Mouse (Mus musculus) left cerebral cortex, adult 18-20 months (tissue): ENCODE data around the gene Il17f. TPM values are rescaled to one million over a fixed set of nuclear protein-coding genes. Genes with fewer than 3 reads are reported as not detected.
"Not testable (repeated sequence)": the region's sequence is repeated elsewhere in the genome, so short reads cannot be mapped to it uniquely, and the experiment has no call there.

Experiments
- DNase-seq, 2 experiments: peaks; one replicate each; pipeline ENCODE4 v3.0.0; 2021 to 2022; ENCODE audit warnings: low spot score in 2 of 2, mixed read lengths in 1 of 2
- long read RNA-seq, 2 experiments: library from polyadenylated mRNA; stranded (forward); transcript quantifications; one replicate each; pipeline ENCODE4 v2.0.0; 2021
- total RNA-seq, 2 experiments: library from RNA; stranded (reverse); gene quantifications; 2 replicates each; pipeline ENCODE4 v1.2.3; 2021

The Il17f gene
- total RNA-seq = not detected
- long read RNA-seq, experiment 1 = 0 reads
- long read RNA-seq, experiment 2 = 0 reads

DNA sequence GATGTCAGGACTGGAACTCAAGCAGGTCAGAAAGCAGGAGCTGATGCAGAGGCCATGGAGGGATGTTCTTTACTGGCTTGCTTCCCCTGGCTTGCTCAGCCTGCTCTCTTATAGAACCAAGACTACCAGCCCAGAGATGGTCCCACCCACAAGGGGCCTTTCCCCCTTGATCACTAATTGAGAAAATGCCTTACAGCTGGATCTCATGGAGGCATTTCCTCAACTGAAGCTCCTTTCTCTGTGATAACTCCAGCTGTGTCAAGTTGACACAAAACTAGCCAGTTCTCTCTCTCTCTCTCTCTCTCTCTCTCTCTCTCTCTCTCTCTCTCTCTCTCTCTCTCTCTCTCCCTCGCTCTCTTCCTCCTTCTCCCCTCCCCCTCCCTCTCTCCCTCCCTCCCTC, at the start of gene Il17f:
Gene Il17f (minus strand): TSS at position 101 of the 400 bp plus-strand sequence.
- DNase-seq = not testable (repeated sequence)

DNA sequence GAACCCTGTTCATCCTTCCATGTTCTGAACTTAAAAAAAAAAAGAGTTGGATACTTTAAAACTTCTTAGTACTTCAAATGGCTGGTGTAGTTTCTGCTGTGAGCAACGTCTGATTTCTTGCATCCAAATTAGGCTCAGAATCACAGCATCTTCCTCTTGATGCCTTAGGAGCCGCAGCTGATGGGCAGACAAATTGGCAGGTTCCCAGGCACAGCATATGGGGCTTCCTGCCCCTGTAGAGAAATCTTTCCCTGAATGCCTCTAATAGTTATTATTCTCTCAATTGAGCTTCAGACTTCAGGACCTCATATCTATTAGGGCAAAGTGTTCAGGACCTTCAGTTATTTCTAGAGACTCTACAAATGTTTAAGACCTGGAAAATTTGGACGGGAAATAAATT, 49.5 kb upstream of the Il17f start:
- DNase-seq = no peak

DNA sequence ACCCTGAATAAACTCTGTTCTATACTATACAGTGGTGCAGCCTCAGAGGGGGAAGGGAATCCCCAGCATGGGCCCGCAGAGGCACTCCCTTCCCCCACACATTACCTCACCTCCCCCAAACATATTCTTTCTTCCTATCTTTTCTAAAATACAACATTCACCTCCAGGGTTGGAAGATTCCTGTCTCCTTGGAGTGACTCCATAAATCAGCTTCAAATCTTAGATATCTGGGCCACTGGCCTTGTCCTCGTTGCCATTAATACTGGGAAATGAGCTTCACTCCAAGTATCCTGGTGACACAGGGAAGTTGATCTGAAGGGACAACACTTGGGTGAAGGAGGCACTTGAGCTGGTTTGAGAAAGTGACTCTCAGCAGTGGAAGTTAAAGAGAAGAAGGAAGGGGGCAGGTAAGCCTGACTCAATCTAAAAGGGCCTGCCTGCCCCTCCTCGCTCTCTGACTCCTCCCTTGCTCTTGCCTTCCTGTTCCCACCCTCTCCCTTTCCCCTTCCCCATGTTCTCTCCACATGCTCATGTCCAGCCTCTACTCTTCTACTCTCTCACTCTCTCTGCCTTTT, 46.2 kb upstream of the Il17f start:
- DNase-seq = no peak

DNA sequence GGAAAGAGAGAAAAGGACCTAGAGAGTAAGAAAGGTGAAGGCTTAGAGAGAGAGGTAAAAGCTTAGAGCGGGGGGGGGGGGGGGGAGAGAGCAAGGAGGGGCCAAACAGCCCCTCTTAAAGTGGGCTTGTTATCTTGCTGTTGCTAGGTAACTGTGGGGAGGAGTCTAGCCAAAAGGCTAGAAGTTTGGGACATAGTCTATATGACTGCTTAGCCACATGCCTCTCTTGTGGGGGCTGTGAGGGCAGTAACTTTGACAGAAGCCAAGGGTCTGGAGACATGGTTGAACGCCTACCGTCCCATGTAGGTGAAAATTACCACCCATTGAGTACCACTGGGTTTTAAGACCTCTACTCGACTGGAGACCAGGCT, 42.7 kb upstream of the Il17f start:
- DNase-seq = no peak

DNA sequence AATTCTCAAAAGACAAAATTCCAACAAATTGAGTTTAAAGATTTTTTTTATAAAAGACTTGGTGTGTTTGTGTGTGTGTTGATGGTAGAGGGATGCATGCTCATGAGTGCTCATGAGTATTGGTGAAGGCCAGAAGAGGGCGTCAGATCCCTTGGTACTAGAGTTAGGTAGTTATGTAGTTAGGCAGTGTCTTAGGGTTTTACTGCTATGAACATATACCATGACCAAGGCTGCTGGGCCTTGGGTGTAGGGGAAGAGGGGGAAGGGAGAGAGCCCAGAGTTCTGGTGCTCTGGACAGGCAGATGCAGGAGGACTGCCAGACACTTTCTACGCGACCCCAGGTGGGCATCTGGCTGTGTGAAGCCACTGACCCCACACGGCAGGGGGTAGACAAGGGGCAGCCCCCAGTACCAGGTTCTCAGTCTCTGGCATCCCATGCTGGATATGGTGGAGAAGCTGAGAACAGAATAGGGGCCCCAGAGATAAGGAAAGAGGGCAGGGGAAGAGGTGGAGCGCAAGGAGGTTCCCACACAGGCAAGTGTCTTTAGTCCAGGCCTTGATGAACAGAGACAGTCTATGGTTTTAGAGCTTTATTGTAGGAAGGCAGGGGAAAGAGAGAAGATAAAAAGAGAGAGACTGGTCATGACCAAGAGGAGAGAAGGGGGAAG, 42.2 kb upstream of the Il17f start:
- no peak for DNase-seq

GRCm38 (mm10) chr1:20830546-20830945, 40.1 kb upstream of the Il17f start:
- DNase-seq = no peak

DNA sequence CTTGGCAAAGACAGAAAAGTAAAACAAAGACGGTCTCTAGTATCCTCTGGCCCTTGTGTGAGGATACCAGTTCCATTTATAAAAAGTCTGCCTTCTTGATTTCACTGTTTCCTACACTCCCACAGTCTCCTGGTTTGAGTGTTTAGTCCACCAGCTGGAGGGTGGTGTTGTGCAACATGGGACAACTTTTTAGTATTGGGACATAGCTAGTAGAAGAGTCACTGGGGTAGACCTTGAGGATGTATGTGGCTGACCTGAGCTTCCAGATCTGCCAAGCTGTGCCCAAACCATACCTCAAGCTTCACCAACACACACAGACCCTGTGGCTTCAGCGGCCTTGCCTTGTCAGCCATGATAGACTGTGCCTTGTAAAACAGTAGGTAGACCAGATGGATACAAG, 37.6 kb upstream of the Il17f start:
- no peak for DNase-seq

GRCm38 (mm10) chr1:20825036-20825435, 34.6 kb upstream of the Il17f start:
- no peak for DNase-seq

DNA sequence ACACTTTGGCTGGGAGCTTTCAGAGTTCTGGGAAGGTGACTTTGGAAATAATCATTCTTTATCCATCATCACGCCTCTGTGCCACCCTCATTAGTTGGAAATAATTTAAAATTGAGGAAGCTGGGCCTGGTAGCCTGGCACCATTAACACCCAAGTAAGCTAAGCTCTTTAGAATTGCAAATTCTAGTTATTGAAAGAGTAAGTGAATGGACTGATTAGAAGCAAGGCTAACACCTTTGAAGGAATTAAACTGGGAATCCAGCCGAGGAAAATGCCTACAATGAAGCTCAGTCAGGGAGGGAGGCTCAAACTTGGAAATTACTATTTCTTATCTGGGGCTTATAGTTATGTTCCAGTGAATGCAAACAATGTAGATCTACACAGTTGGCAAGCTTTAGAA, 33.5 kb upstream of the Il17f start:
- no peak for DNase-seq

DNA sequence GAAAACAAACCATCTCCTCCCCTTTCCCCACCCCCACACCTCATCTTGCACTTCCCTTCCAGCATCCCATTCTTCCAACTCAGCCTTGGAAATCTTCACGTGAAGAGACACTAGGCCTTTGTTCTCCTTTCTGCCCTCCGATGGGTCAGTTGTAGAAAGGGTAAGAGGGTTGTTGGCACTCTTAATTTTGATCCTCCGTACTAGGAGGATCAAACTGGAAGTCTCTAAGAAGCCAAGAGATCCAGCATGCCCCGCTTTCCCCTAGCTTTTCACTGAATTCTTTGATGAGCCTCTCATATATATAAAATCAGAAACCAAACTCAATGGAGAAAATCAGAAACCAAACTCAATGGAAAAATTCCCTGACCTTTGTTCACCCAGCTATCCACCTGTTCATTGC, 33.1 kb upstream of the Il17f start:
- no peak for DNase-seq

DNA sequence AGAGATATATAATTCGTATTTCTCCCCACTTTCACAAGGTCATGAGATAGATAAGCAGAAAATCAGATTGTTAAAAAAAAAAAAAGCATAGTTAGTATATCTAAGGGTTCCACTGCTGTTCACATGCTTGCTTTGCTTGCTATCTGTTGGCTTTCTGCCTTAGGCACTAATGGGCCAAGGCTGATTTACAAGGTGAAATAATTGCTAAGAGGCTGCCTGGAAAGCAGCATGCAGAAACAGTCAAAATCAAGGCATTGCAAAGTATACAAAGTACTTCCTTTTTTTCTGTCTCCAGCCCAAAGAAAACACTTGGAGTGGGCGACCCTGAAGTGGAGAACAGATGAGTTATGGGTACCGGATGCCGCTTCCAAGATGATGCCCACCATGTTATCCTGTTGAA, 30.5 kb upstream of the Il17f start:
- no peak for DNase-seq

DNA sequence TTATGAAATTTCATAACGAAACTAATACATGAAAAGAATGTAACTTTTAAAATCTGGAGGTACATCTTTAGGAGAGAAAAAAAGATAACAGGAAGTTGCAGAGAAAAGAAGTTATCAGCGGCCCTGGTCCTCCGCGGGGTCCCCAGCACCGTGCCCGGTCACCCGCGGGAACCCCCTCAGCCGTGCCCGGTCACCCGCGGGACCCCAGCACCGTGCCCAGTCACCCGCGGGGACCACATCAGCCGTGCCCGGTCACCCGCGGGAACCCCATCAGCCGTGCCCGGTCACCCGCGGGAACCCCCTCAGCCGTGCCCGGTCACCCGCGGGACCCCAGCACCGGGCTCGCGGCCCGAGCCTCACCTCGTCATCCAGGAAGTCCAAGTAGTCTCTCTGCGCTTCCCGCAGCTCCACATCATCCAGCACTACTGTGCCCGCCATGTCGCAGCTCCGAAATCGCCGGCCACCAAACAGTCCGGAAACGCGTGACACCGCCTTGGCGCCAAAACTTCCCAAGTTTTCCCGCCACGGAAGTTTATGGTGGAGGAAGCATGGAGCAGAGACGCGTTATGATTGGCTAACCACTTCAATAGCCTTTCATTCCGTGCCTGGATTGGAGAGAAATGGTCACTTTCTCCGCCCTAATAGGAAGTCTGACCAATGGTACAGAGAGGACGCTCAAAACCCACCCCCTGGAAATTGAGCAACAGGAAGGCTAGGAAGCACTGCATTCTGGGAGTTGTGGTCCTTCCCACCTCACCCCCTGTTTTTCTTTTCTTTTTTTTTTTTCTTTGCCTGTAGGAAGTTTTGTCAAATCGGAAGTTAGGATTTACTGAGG, 29.6 kb upstream of the Il17f start, which contains the start of gene Mcm3:
Gene Mcm3 (minus strand): TSS at position 542 of the 835 bp plus-strand sequence.
- DNase-seq = peak; percentile 78 to 86

DNA sequence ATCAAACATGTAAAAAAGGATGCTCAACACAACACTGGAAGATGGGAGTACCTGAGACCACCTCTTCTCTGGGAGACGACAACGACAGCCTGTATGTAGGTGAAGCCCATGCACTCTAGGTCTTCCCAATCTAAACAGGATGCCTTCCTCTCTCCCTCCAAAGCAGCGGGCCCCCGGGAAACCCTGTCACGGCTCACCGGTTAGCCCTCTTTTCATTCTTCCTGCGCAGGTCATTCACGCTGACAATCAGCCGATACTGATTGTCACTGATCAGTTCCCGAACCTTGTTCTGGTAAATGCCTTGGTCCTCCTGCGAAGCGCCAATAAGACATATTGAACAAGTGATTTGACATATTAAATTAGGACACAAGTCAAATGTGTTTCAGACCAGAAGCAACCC, 27.2 kb upstream of the Il17f start:
- DNase-seq = no peak

GRCm38 (mm10) chr1:20817172-20817571, 26.8 kb upstream of the Il17f start:
- DNase-seq = no peak

- no peak for DNase-seq
These were observed 24.1 kb upstream of the Il17f start for GRCm38 (mm10) chr1:20814521-20814920.

- no peak for DNase-seq
These were observed 14.1 kb upstream of the Il17f start for GRCm38 (mm10) chr1:20804526-20804925.

- DNase-seq = peak; percentile 43 to 48
These were observed 11.4 kb upstream of the Il17f start for GRCm38 (mm10) chr1:20801682-20802390.

GRCm38 (mm10) chr1:20801275-20801674, 10.9 kb upstream of the Il17f start:
- no peak for DNase-seq

- DNase-seq = no peak
These were observed 4.8 kb upstream of the Il17f start for GRCm38 (mm10) chr1:20795178-20795577.

DNA sequence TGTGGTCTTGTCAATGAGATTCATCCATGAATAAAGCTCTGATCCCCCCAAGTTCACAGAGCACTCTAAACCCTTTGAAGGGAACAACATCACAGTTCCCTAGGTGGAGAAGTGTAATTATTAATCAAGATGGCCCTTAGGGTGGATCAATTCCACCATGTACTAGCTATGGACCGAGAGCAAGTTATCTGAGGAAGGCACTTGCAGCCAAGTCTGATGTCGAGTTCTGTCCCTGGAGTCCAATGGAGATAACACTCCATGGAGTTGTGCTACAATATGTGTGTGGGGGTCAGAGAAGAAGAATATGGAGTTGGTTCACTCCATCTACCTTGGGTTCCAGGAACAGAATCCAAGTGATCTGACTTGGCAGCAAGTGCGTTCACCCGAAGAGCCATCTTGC, 4.3 kb upstream of the Il17f start:
- DNase-seq = no peak

DNA sequence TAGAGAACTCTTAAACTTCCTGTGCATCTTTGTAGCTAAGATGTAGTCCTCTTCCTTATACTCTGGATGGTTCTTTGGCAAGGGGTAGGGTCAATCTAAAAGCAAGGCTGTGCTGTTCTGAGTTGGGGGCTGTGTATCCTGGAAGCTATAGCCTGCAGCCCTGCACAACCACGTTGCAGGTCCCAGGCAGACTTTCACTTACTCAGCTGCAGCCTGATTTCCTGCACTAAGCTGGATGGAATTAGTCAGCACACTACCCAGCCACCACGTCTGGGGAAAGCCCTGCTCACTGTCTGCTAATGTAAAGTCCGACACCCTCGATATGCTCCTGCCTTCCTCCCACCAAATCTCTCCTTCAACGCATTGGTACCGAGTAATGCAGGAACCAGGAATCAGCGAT, 997 bp upstream of the Il17f start:
- no peak for DNase-seq

DNA sequence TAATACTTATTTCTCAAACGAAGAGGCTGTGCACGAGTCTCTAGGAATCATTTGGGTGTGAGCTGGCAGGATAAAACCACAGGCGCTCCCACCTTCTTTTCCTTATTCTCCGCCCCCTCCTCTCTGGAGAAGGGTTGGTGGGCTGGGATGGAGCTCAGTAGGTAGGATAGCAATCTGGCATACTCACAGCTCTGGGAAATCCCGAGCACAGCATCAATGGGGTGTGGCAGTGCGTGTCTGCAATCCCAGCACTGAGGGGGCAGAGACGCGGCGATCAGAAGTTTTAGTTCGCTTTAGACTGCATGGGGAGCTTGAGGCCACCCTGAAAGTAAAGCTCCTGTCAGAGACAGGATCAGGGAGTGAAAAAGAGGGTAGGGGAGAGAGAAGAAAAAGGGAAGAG, 2.0 kb downstream of the Il17f start:
- DNase-seq = no peak
